Mouse (Mus musculus) T-helper 2 cell (primary cell): Measurements from ENCODE around the gene Atp7a.

Experiments used
- in situ Hi-C: fragments of 300-600 bp; cut with MboI, MseI; formaldehyde crosslinking; loops from one replicate; pipeline ENCODE4 v1.15.1; 2025; ENCODE audit warnings: high pct_unique_total_duplicates

The Atp7a gene

GRCm38 (mm10) chrX:106077858-106078257 lies 50.8 kb downstream of the Atp7a start:
- in situ Hi-C loops, result loop anchor here (10.0 kb wide), 1 partner anchor 653 kb away; no protein-coding TSS in a partner anchor

- in situ Hi-C loops, result no loop called here
These were observed 53.9 kb downstream of the Atp7a start for GRCm38 (mm10) chrX:106080811-106081443.

GRCm38 (mm10) chrX:106082518-106082917 lies 55.4 kb downstream of the Atp7a start:
- in situ Hi-C loops, result no loop called here

GRCm38 (mm10) chrX:106085132-106085531 lies 58.1 kb downstream of the Atp7a start:
- in situ Hi-C loops, result no loop called here

- in situ Hi-C loops, result no loop called here
These were observed 58.5 kb downstream of the Atp7a start for GRCm38 (mm10) chrX:106085564-106085963.

- in situ Hi-C loops, result no loop called here
These were observed 65.9 kb downstream of the Atp7a start for GRCm38 (mm10) chrX:106092939-106093338.

- in situ Hi-C loops, result no loop called here
These were observed 78.4 kb downstream of the Atp7a start for GRCm38 (mm10) chrX:106105464-106105863.

GRCm38 (mm10) chrX:106113881-106114280 lies 86.8 kb downstream of the Atp7a start:
- in situ Hi-C loops, result no loop called here

- in situ Hi-C loops, result no loop called here
These were observed 87.6 kb downstream of the Atp7a start for GRCm38 (mm10) chrX:106114674-106115073.

GRCm38 (mm10) chrX:106122823-106123222 lies 95.7 kb downstream of the Atp7a start:
- in situ Hi-C loops, result no loop called here

GRCm38 (mm10) chrX:106128283-106128682 lies 101.2 kb downstream of the Atp7a start:
- in situ Hi-C loops, result no loop called here

- in situ Hi-C loops, result no loop called here
These were observed 102.8 kb downstream of the Atp7a start for GRCm38 (mm10) chrX:106129877-106130276.

GRCm38 (mm10) chrX:106134916-106135315 lies 107.8 kb downstream of the Atp7a start:
- in situ Hi-C loops, result no loop called here

GRCm38 (mm10) chrX:106135484-106135883 lies 108.4 kb downstream of the Atp7a start:
- in situ Hi-C loops, result no loop called here

GRCm38 (mm10) chrX:106135916-106136575 lies 109.0 kb downstream of the Atp7a start:
- in situ Hi-C loops, result no loop called here

GRCm38 (mm10) chrX:106139309-106140070 lies 112.4 kb downstream of the Atp7a start:
- in situ Hi-C loops, result no loop called here

- in situ Hi-C loops, result no loop called here
These were observed 115.9 kb downstream of the Atp7a start, which contains the start of gene Tlr13 for GRCm38 (mm10) chrX:106142936-106143335. Gene Tlr13, plus strand, starts transcription at chrX:106143204.

- in situ Hi-C loops, result no loop called here
These were observed 121.1 kb downstream of the Atp7a start for GRCm38 (mm10) chrX:106148185-106148584.

- in situ Hi-C loops, result no loop called here
These were observed 122.4 kb downstream of the Atp7a start for GRCm38 (mm10) chrX:106149460-106149859.

GRCm38 (mm10) chrX:106154180-106154586 lies 127.1 kb downstream of the Atp7a start:
- in situ Hi-C loops, result no loop called here

GRCm38 (mm10) chrX:106155892-106156291 lies 128.8 kb downstream of the Atp7a start:
- in situ Hi-C loops, result no loop called here

GRCm38 (mm10) chrX:106163995-106164394 lies 136.9 kb downstream of the Atp7a start:
- in situ Hi-C loops, result no loop called here
